Mouse (Mus musculus) midbrain, postnatal 0 days (tissue): ENCODE measurements around the gene Mrpl34. TPM values are rescaled to one million over a fixed set of nuclear protein-coding genes. Genes with fewer than 3 reads are reported as not detected.

ENCODE experiments used
- ATAC-seq: fragments of 200-750 bp; cut with Nextera tagmentation; 2 replicates; pipeline ENCODE4 v1.8.0; 2017; ENCODE audit warnings: moderate number of reproducible peaks, mild to moderate bottlenecking, moderate TSS enrichment, moderate library complexity; ENCODE audit not compliant: low FRiP score
- DNase-seq: peaks from one replicate; pipeline ENCODE4 v3.0.0-alpha.2; 2015; ENCODE audit warnings: low spot score
- H3K27ac ChIP-seq: fragments of 300-500 bp; sonication (generic); 2 replicates; pipeline ENCODE4 v1.5.1; 2014; ENCODE audit warnings: low read depth, mild to moderate bottlenecking, low read length, mixed read lengths
- H3K27me3 ChIP-seq: fragments of 300-500 bp; sonication (generic); 2 replicates; pipeline ENCODE4 v1.6.1; 2014; ENCODE audit warnings: low read length, control low read depth, mixed read lengths; ENCODE audit not compliant: insufficient read depth
- H3K36me3 ChIP-seq: fragments of 300-500 bp; sonication (generic); 2 replicates; pipeline ENCODE4 v1.6.1; 2014; ENCODE audit warnings: low read length, control low read depth, mixed read lengths; ENCODE audit not compliant: insufficient read depth
- H3K4me1 ChIP-seq: fragments of 300-500 bp; sonication (generic); 2 replicates; pipeline ENCODE4 v1.6.1; 2014; ENCODE audit warnings: mild to moderate bottlenecking, control low read depth, antibody characterized with exemption, low read length, mixed read lengths; ENCODE audit not compliant: insufficient read depth
- H3K4me2 ChIP-seq: fragments of 300-500 bp; sonication (generic); 2 replicates; pipeline ENCODE4 v1.6.1; 2014; ENCODE audit warnings: low read depth, mild to moderate bottlenecking, low read length, mixed read lengths; ENCODE audit not compliant: poor library complexity, severe bottlenecking
- H3K4me3 ChIP-seq: fragments of 300-500 bp; sonication (generic); 2 replicates; pipeline ENCODE4 v1.5.1; 2014; ENCODE audit warnings: low read depth, mild to moderate bottlenecking, low read length, moderate library complexity
- H3K9ac ChIP-seq: fragments of 300-500 bp; sonication (generic); replicated peaks from 2 replicates; pipeline ENCODE4 v1.6.1; 2014; ENCODE audit warnings: mild to moderate bottlenecking, low read length, moderate library complexity, mixed read lengths; ENCODE audit not compliant: poor library complexity, severe bottlenecking
- H3K9me3 ChIP-seq: fragments of 300-500 bp; sonication (generic); 2 replicates; pipeline ENCODE4 v1.6.1; 2016; ENCODE audit warnings: low read length, control low read depth
- CTCF ChIP-seq: IDR thresholded peaks from 2 replicates; pipeline ENCODE4 v1.5.1; 2016; ENCODE audit warnings: antibody characterized with exemption, mild to moderate bottlenecking
- WGBS: fragments of 180-500 bp; shearing (Covaris S2); extraction: QIAGEN DNeasy Blood & Tissue Kit; methylation state at CpG from one replicate; pipeline ENCODE4 v1.1.7; 2014; 5-methylcytosine and 5-hydroxymethylcytosine counted together
- polyA plus RNA-seq: library from polyadenylated mRNA; unstranded; fragments of >200 nt; fragmentation: Nextera tagmentation; extraction: Ambion mirVana; gene quantifications from 2 replicates; pipeline ENCODE4 v1.2.1, GENCODE M21; 2015
- total RNA-seq: library from RNA; depleted of rRNA; stranded (reverse); fragments of >200 nt; gene quantifications from 2 replicates; pipeline ENCODE4 v1.2.3, GENCODE M21; 2014

The Mrpl34 gene
- total and polyA plus RNA-seq, 2 experiments from 2014 or later = 119 to 163 TPM

- WGBS = under 1% methylated on average over 22 of the region's 22 CpGs
Measured at GRCm38 (mm10) chr8:71488454-71488853, 23.7 kb downstream of the Mrpl34 start.

DNA sequence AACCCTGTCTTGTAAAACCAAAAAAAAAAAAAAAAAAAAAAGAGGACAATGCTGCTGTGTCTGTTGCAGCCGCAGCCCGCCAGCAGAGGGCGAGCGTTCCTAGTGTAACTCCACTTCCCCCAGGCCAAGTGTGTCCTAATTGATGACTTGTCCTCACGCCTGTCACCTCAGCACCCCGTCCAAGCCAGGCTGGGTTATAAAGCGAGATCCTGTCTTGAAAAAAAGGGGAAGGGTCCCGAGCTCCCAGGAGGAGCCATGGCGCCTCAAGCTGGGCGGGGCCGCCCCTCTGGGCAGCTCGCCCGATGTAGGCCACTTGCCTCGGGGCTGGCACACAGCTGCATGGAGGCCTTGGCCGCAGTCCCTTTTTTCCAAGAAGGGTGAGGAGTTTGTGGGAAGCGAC is 30.3 kb downstream of the Mrpl34 start:
- Histone ChIP-seq H3K4me2 (no peak overlapping the region), H3K36me3 (peaks cover 20% of the 10 kb centered on the region), H3K27ac (no peak overlapping the region), H3K9me3 (no peaks in the 10 kb centered on the region), H3K27me3 (no peaks in the 10 kb centered on the region), H3K9ac (no peak overlapping the region), H3K4me3 (no peak overlapping the region), H3K4me1 (no peaks in the 10 kb centered on the region)
- peak; percentile 80 for TF ChIP-seq CTCF
- ATAC-seq (peak; percentile 52; the same call in 1 of the 2 replicates), DNase-seq (peak; percentile 91)
- 24% methylated on average over 16 of the region's 16 CpGs for WGBS

More at GRCm38 (mm10) chr8:71488454-71488853, 23.7 kb downstream of the Mrpl34 start:
- ATAC-seq = peak; percentile 87
- no peaks in the 10 kb centered on the region for H3K27me3 ChIP-seq
- TF ChIP-seq CTCF = peak; percentile 36; the same call in 1 of the 2 replicates
- peak overlapping the region; percentile 100 for H3K4me2 ChIP-seq
- peak overlapping the region; percentile 66 for H3K4me3 ChIP-seq
- DNase-seq = peak; percentile 97
- peak overlapping the region; percentile 43 for H3K27ac ChIP-seq
- H3K36me3 ChIP-seq = peaks cover 25% of the 10 kb centered on the region
- H3K9me3 ChIP-seq = no peaks in the 10 kb centered on the region
- 0 out of 2 replicates have a peak, but pooled peaks cover 12% of the 10 kb centered on the region for H3K4me1 ChIP-seq
- peak overlapping the region; percentile 75 for H3K9ac ChIP-seq

- H3K4me2 ChIP-seq = no peak overlapping the region
Measured at GRCm38 (mm10) chr8:71495811-71496210, 31.1 kb downstream of the Mrpl34 start.

DNA sequence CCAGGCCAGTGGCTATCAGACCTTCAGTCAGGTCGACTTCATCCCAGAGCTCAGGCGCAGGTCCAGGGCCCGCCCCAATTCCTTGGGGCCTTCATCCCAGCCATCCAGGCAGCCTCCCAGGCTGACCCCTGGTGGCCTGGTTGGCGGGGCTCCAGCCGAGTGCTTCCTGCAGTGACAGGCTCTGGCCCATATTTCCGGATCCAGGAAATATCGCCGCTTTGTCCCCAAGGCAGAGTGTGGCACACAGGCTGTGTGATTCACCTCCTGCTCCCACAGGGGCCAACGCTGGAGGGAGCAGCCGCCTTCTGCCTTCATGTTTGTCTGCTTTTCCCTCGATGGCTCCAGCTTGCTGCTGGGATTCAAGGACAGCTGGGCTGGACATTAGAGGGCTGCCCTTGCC is 31.7 kb downstream of the Mrpl34 start:
- TF ChIP-seq CTCF = no peak; the same call in 1 of the 2 replicates
- WGBS = 48% methylated on average over 11 of the region's 11 CpGs
- Histone ChIP-seq H3K4me1 (no peaks in the 10 kb centered on the region), H3K27ac (no peak overlapping the region), H3K9ac (no peak overlapping the region), H3K4me2 (no peak overlapping the region), H3K36me3 (peaks cover 14% of the 10 kb centered on the region), H3K27me3 (no peaks in the 10 kb centered on the region), H3K4me3 (no peak overlapping the region), H3K9me3 (no peaks in the 10 kb centered on the region)
- peak; percentile 34 for DNase-seq
- no peak for ATAC-seq

More at GRCm38 (mm10) chr8:71495811-71496210, 31.1 kb downstream of the Mrpl34 start:
- 95% methylated on average over 5 of the region's 5 CpGs for WGBS
- no peak overlapping the region for H3K9ac ChIP-seq
- no peak overlapping the region for H3K4me3 ChIP-seq
- H3K27me3 ChIP-seq = no peaks in the 10 kb centered on the region
- TF ChIP-seq CTCF = no peak
- H3K27ac ChIP-seq = no peak overlapping the region
- DNase-seq (no peak), ATAC-seq (no peak)
- peaks cover 20% of the 10 kb centered on the region for H3K36me3 ChIP-seq
- no peaks in the 10 kb centered on the region for H3K9me3 ChIP-seq
- H3K4me1 ChIP-seq = no peaks in the 10 kb centered on the region

- Histone ChIP-seq H3K27ac (no peak overlapping the region), H3K27me3 (no peaks in the 10 kb centered on the region), H3K36me3 (peaks cover 8% of the 10 kb centered on the region), H3K4me1 (no peaks in the 10 kb centered on the region), H3K9ac (no peak overlapping the region), H3K9me3 (no peaks in the 10 kb centered on the region), H3K4me2 (no peak overlapping the region), H3K4me3 (no peak overlapping the region)
- no peak for TF ChIP-seq CTCF
- no peak for ATAC-seq
- WGBS = 100% methylated on average over 1 of the region's 1 CpGs
- no peak for DNase-seq
Measured at GRCm38 (mm10) chr8:71497077-71497645, 32.4 kb downstream of the Mrpl34 start.

DNA sequence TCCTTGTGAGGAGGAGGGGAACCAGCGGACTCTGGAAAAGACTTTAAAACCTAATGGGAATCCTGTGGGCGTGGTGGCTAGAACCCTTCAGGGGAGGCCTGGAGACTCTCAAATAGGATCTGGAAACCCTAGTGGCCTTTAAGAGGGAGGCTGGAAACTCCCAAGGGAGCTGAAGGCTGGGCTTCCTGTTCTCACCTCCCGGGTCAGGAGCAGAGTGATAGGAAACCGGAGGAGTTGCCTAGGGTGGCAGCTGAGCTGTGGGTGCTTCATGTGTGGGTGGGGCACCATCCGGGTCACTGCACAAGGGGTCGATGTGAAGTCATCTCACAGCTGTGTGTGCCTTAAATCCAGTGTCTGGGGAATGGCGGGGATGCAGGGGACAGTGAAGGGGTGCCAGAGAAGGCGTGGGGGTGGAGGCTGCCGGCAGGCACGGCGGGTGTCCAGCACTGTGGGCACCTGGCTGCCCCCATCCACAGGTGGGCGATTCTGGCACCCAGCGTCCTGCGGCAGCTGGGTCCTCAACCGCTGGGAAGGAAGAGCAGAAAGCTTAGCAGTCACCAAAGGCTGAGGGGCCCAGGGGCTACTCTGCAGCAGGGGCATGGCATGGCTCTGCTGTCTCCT is 33.2 kb downstream of the Mrpl34 start:
- no peak for ATAC-seq

More for the DNA sequence above, 33.2 kb downstream of the Mrpl34 start:
- H3K27me3 ChIP-seq = no peaks in the 10 kb centered on the region
- H3K36me3 ChIP-seq = 0 out of 2 replicates have a peak, but pooled peaks cover 3% of the 10 kb centered on the region
- WGBS = 26% methylated on average over 15 of the region's 15 CpGs
- H3K4me3 ChIP-seq = no peak overlapping the region
- no peak overlapping the region for H3K4me2 ChIP-seq
- no peak overlapping the region for H3K9ac ChIP-seq
- TF ChIP-seq CTCF = no peak
- no peaks in the 10 kb centered on the region for H3K9me3 ChIP-seq
- H3K4me1 ChIP-seq = no peaks in the 10 kb centered on the region
- H3K27ac ChIP-seq = no peak overlapping the region
- DNase-seq = no peak
